In genomic region chr6:88485378-88485777, GRCm38 (mm10) we compare ENCODE assay signal across 18 mouse cellular contexts. TPM values are rescaled to one million over a fixed set of nuclear protein-coding genes. Genes with fewer than 3 reads are reported as not detected.
DNase-seq lines count a peak whose midpoint lies in the region; ATAC-seq and TF ChIP-seq lines count a peak whose summit lies in the region.
"Had no signal": no experiment of that assay in that cellular context is flagged by ENCODE, and none has a peak within 500 bp of the region (broad histone marks: within the 10 kb centered on the region; RNA-seq: fewer than 3 reads in every experiment).

No protein-coding gene starts in this region.

- intact Hi-C loops in heart, adult 2 months (cut with DNase I) = no loop called here

- H3K36me3 ChIP-seq in heart, adult 2 months (ENCODE audit: control insufficient read depth, insufficient read depth, low read length) = no peaks in the 10 kb centered on the region
- H3K36me3 ChIP-seq in heart, embryonic 11.5 days (ENCODE audit: control insufficient read depth, insufficient read depth, low read length) = peaks cover 16% of the 10 kb centered on the region
- H3K36me3 ChIP-seq in limb, embryonic 10.5 days = peaks cover 95% of the 10 kb centered on the region
- peaks cover 62% of the 10 kb centered on the region for H3K36me3 ChIP-seq in neural tube, embryonic 15.5 days

- H3K79me2 ChIP-seq in heart, adult 2 months (replicated peaks; ENCODE audit: control insufficient read depth, insufficient read depth, low read length) = no peaks in the 10 kb centered on the region

- H3K27me3 ChIP-seq in heart, adult 2 months (ENCODE audit: control insufficient read depth, insufficient read depth, low read length) = no peaks in the 10 kb centered on the region
- H3K27me3 ChIP-seq in heart, embryonic 11.5 days (ENCODE audit: control insufficient read depth, insufficient read depth, low read length) = no peaks in the 10 kb centered on the region
- no peaks in the 10 kb centered on the region for H3K27me3 ChIP-seq in limb, embryonic 10.5 days (ENCODE audit: low read depth, poor library complexity, severe bottlenecking)
- H3K27me3 ChIP-seq in neural tube, embryonic 15.5 days (replicated peaks) = no peaks in the 10 kb centered on the region
- H3K27me3 ChIP-seq: CH12.LX; embryonic facial prominence, embryonic 12.5 days; forebrain, embryonic 12.5 days; lung, embryonic 15.5 days; midbrain, embryonic 13.5 days; stomach, embryonic 15.5 days had no signal

- no peak for TF ChIP-seq POLR2A in heart, adult 2 months (IDR thresholded peaks at IDR 0.05; ENCODE audit: insufficient read depth, low read depth, low read length)

- H3K4me2 ChIP-seq in heart, embryonic 11.5 days = no peak overlapping the region
- no peak overlapping the region for H3K4me2 ChIP-seq in neural tube, embryonic 15.5 days
- H3K4me2 ChIP-seq: embryonic facial prominence, embryonic 12.5 days; forebrain, embryonic 12.5 days; lung, embryonic 15.5 days; midbrain, embryonic 13.5 days; stomach, embryonic 15.5 days had no signal

- H3K4me3 ChIP-seq in heart, adult 2 months = no peak overlapping the region
- no peak overlapping the region for H3K4me3 ChIP-seq in heart, embryonic 11.5 days (ENCODE audit: low read depth, low read length)
- no peak overlapping the region for H3K4me3 ChIP-seq in limb, embryonic 10.5 days
- no peak overlapping the region for H3K4me3 ChIP-seq in neural tube, embryonic 15.5 days (replicated peaks)
- H3K4me3 ChIP-seq: embryonic facial prominence, embryonic 12.5 days; forebrain, embryonic 12.5 days; gastrocnemius, adult 2 months; lung, embryonic 15.5 days; midbrain, embryonic 13.5 days; stomach, embryonic 15.5 days had no signal

- 63% methylated on average over 6 of the region's 6 CpGs for WGBS in heart, adult 2 months
- WGBS in heart, embryonic 11.5 days (ENCODE audit: insufficient replicate concordance) = 81% methylated on average over 6 of the region's 6 CpGs
- 94% methylated on average over 6 of the region's 6 CpGs for WGBS in limb, embryonic 10.5 days
- WGBS in neural tube, embryonic 15.5 days = 95% methylated on average over 6 of the region's 6 CpGs

- DNase-seq in heart, adult 2 months = peak; percentile 39 to 40
- DNase-seq in 416B (ENCODE audit: low read depth) = peak; percentile 49
- peak; percentile 16 for DNase-seq in adrenal gland, postnatal 25 days
- DNase-seq in lung, adult 18-20 months = peak; percentile 58 to 83
- DNase-seq in limb, embryonic 10.5 days (ENCODE audit: low spot score) = no peak
- DNase-seq: cerebellum, adult 18-20 months; gastrocnemius, adult 2 months; thymus, postnatal 4 days had no signal

- no peaks in the 10 kb centered on the region for H3K9me3 ChIP-seq in heart, embryonic 11.5 days (replicated peaks; ENCODE audit: control insufficient read depth, low read length)
- no peaks in the 10 kb centered on the region for H3K9me3 ChIP-seq in limb, embryonic 10.5 days (replicated peaks)
- no peaks in the 10 kb centered on the region for H3K9me3 ChIP-seq in neural tube, embryonic 15.5 days (replicated peaks)
- H3K9me3 ChIP-seq: embryonic facial prominence, embryonic 12.5 days; forebrain, embryonic 12.5 days; lung, embryonic 15.5 days; midbrain, embryonic 13.5 days; stomach, embryonic 15.5 days had no signal

- no peak for ATAC-seq in heart, embryonic 11.5 days (replicated peaks; ENCODE audit: insufficient number of reproducible peaks, low FRiP score, low TSS enrichment)
- no peak for ATAC-seq in inflammation-experienced regulatory T-cells, adult 6 months
- no peak for ATAC-seq in neural tube, embryonic 15.5 days (ENCODE audit: low FRiP score)
- ATAC-seq: hindbrain, postnatal 0 days; midbrain, embryonic 13.5 days had no signal

- no peak for TF ChIP-seq EP300 in heart, adult 2 months (IDR thresholded peaks at IDR 0.05; ENCODE audit: insufficient read depth, low read depth, low read length)

- H3K9ac ChIP-seq in heart, adult 2 months (ENCODE audit: low read depth, low read length) = no peak overlapping the region
- no peak overlapping the region for H3K9ac ChIP-seq in heart, embryonic 11.5 days (ENCODE audit: low read depth, low read length)
- no peak overlapping the region for H3K9ac ChIP-seq in neural tube, embryonic 15.5 days (replicated peaks)
- H3K9ac ChIP-seq: embryonic facial prominence, embryonic 12.5 days; forebrain, embryonic 12.5 days; lung, embryonic 15.5 days; midbrain, embryonic 13.5 days; stomach, embryonic 15.5 days had no signal

- H3K27ac ChIP-seq in heart, adult 2 months = no peak overlapping the region
- H3K27ac ChIP-seq in heart, embryonic 11.5 days (ENCODE audit: low read depth, low read length) = no peak overlapping the region
- H3K27ac ChIP-seq in limb, embryonic 10.5 days = no peak overlapping the region
- no peak overlapping the region for H3K27ac ChIP-seq in neural tube, embryonic 15.5 days (replicated peaks)
- H3K27ac ChIP-seq: embryonic facial prominence, embryonic 12.5 days; forebrain, embryonic 12.5 days; gastrocnemius, adult 2 months; hindbrain, postnatal 0 days; lung, embryonic 15.5 days; midbrain, embryonic 13.5 days; stomach, embryonic 15.5 days had no signal

- no peak for TF ChIP-seq CTCF in heart, adult 2 months (IDR thresholded peaks at IDR 0.05)

- H3K4me1 ChIP-seq in heart, adult 2 months (ENCODE audit: control insufficient read depth, insufficient read depth, low read length) = peaks cover 9% of the 10 kb centered on the region
- no peaks in the 10 kb centered on the region for H3K4me1 ChIP-seq in heart, embryonic 11.5 days (ENCODE audit: control insufficient read depth, insufficient read depth, low read length)
- H3K4me1 ChIP-seq in limb, embryonic 10.5 days = no peaks in the 10 kb centered on the region
- 0 out of 2 replicates have a peak, but pooled peaks cover 2% of the 10 kb centered on the region for H3K4me1 ChIP-seq in neural tube, embryonic 15.5 days
- H3K4me1 ChIP-seq: embryonic facial prominence, embryonic 12.5 days; forebrain, embryonic 12.5 days; midbrain, embryonic 13.5 days; stomach, embryonic 15.5 days had no signal

RNA-seq across cellular contexts. Expression of gene Ruvbl1, which starts 20.2 kb away (rescaled TPM):
- 10 to 100 TPM; 16.7 to 18.4 TPM for total RNA-seq in heart, adult 2 months (2021)
- 15.7 and 16.0 TPM in 2 replicates for polyA plus RNA-seq in heart, adult 2 months (2012; rRNA removed)
- polyA plus RNA-seq in heart, embryonic 11.5 days (2014; fragmentation: Nextera tagmentation; extraction: Ambion mirVana) = 92.5 and 101 TPM in 2 replicates
- total RNA-seq in adrenal gland, postnatal 25 days (2021) = 24.9 and 33.9 TPM in 2 replicates
- 235 and 258 TPM in 2 replicates for polyA plus RNA-seq in limb, embryonic 10.5 days (2016; fragmentation: Nextera tagmentation; extraction: Ambion mirVana)
- 10 to 100 TPM; 51.3 to 68.4 (median 59.4) TPM for polyA plus RNA-seq in inflammation-experienced regulatory T-cells, adult 6 months (2017; shearing (Covaris generic))
- 89.9 and 109 TPM in 2 replicates for polyA plus RNA-seq in neural tube, embryonic 15.5 days (2015; fragmentation: Nextera tagmentation; extraction: Ambion mirVana)

RNA-seq across cellular contexts. Expression of gene Sec61a1, which starts 33.3 kb away (rescaled TPM):
- total RNA-seq in heart, adult 2 months (2021) = 10 to 100 TPM; 40.4 to 44.5 TPM
- polyA plus RNA-seq in heart, adult 2 months (2012; rRNA removed) = 63.0 and 79.2 TPM in 2 replicates
- polyA plus RNA-seq in heart, embryonic 11.5 days (2014; fragmentation: Nextera tagmentation; extraction: Ambion mirVana) = 165 and 188 TPM in 2 replicates
- 172 and 176 TPM in 2 replicates for total RNA-seq in adrenal gland, postnatal 25 days (2021)
- 231 and 238 TPM in 2 replicates for polyA plus RNA-seq in limb, embryonic 10.5 days (2016; fragmentation: Nextera tagmentation; extraction: Ambion mirVana)
- 100 to 1,000 TPM; 183 to 218 (median 188) TPM for polyA plus RNA-seq in inflammation-experienced regulatory T-cells, adult 6 months (2017; shearing (Covaris generic))
- 138 and 161 TPM in 2 replicates for polyA plus RNA-seq in neural tube, embryonic 15.5 days (2015; fragmentation: Nextera tagmentation; extraction: Ambion mirVana)

RNA-seq across cellular contexts. Expression of gene Eefsec, which starts 39.0 kb away (rescaled TPM):
- total RNA-seq in heart, adult 2 months (2021) = 1 to 10 TPM; 6.6 to 8.9 TPM
- polyA plus RNA-seq in heart, adult 2 months (2012; rRNA removed) = 6.2 TPM in 2 replicates
- polyA plus RNA-seq in heart, embryonic 11.5 days (2014; fragmentation: Nextera tagmentation; extraction: Ambion mirVana) = 20.9 and 29.1 TPM in 2 replicates
- total RNA-seq in adrenal gland, postnatal 25 days (2021) = 14.2 and 16.6 TPM in 2 replicates
- 41.4 and 44.2 TPM in 2 replicates for polyA plus RNA-seq in limb, embryonic 10.5 days (2016; fragmentation: Nextera tagmentation; extraction: Ambion mirVana)
- polyA plus RNA-seq in inflammation-experienced regulatory T-cells, adult 6 months (2017; shearing (Covaris generic)) = 10 to 100 TPM; 18.1 to 35.8 (median 34.7) TPM
- polyA plus RNA-seq in neural tube, embryonic 15.5 days (2015; fragmentation: Nextera tagmentation; extraction: Ambion mirVana) = 27.3 and 32.4 TPM in 2 replicates
